Mouse (Mus musculus) embryonic stem cell, embryonic (primary cell): ENCODE measurements at regions not wholly inside any gene's neighbourhood (a gene's known extent, or its start where the extent isn't known, plus 50 kb on each side); places are given as distances from the start of the nearest gene placed in this dataset.

Experiments
- CTCF ChIA-PET, 4 experiments: fragments of 300-600 bp in 2 of 4; fragments of 350-600 bp in 2 of 4; sonication (Branson Sonifier 250); formaldehyde crosslinking; loops; one replicate each; lab custom pipeline; 2022; ENCODE audit warnings: inconsistent platforms in 2 of 4; lab: Charles Lee
- POLR2A ChIA-PET, 4 experiments: fragments of 300-600 bp in 2 of 4; fragments of 350-600 bp in 2 of 4; sonication (Branson Sonifier 250); formaldehyde crosslinking; loops; one replicate each; lab custom pipeline; 2022; ENCODE audit warnings: antibody characterized with exemption in 4 of 4, inconsistent platforms in 1 of 4; lab: Charles Lee

DNA sequence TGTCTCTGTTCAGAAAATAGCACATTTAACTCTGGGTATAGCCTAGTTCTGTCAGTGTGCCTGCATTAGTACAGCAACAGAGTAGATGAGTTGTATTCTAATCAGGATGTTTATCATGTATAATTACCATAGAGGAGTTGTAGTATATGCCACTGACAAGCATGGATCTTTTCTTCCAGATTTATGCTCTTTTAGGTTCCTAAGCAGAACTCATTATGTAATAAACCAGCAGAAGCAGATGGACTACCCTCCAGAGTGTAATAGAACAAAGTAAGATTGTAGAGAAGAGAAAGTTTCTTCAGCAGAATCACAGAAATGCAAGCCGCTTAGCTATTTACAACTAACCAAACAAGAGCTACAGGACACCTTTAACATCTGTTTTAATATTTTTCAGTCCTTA lies 517.2 kb upstream of the Epha5 start:
- ChIA-PET POLR2A (no interaction called here), CTCF (no interaction called here)

DNA sequence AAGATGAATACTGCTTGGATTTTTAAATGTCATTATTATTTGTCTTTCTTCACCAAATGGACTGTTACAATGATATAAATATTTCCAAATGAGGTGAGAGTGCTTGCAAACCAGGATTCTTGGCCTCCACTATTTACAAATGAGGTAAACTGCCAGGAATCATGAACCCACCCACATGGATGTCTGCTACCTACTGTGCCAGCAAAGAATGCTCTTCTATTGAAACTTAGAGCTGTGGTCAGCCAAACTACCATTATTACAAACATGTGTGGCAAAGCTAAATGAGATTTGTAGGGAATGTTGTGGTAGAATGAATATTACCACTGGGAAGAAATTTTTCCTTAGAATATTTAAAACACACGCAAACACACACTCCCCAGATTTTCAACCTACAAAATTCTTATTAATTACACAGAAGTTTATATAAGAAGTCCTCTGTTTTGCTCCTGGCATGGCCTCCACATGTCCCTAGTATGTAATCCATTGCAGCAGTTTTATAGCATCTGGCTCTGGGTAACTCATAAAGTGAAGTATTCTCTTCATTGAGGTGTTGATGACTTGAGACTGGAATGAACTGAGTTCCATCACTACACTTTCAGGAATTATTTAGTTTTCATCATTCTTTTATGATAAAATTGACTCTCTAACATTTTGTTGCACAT lies 500.6 kb upstream of the Epha5 start:
- ChIA-PET POLR2A (interaction anchor here in 2 of 4 experiments (0.7 to 0.9 kb wide), 2 partner anchors 46 to 963 kb away, joined by 4 to 5 read pairs; no protein-coding TSS in a partner anchor), CTCF (no interaction called here)

DNA sequence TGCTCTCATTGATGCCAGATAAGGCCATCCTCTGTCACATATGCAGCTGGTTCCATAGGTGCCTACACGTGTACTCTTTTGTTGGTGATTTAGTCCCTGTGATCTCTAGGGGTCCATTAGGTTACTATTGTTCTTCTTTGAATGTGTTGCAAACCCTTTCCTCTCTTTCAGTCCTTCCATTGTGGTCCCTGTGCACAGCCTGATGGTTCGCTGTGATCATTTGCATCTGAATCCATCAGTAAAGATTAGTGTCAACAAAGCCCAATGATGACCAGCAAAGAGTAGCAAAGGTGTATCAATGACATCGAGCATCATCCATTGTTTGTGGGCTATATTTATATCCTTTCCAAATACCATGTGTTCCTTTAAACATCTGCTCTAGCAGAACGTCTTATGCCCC lies 484.5 kb upstream of the Epha5 start:
- CTCF ChIA-PET: no interaction called here
- POLR2A ChIA-PET: no interaction called here

DNA sequence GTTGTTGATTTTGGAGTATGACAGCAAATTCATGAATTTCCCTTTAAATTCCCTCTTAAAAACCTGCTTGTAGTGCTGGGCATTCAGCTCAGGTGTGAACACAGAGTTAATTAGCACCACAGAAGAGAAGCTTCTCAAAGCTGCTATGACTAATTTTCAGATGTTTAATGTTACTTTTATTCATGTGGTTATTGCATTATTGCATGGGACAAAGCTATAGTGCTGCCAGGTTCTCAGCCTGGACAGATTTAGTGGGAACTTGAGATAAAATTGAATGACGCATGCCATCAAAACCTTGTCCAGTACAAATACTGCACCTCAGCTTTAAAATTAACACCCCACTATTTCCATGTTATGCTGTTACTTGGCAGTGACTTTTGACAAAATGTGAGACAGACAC lies 480.4 kb upstream of the Epha5 start:
- CTCF ChIA-PET: no interaction called here
- POLR2A ChIA-PET: no interaction called here

DNA sequence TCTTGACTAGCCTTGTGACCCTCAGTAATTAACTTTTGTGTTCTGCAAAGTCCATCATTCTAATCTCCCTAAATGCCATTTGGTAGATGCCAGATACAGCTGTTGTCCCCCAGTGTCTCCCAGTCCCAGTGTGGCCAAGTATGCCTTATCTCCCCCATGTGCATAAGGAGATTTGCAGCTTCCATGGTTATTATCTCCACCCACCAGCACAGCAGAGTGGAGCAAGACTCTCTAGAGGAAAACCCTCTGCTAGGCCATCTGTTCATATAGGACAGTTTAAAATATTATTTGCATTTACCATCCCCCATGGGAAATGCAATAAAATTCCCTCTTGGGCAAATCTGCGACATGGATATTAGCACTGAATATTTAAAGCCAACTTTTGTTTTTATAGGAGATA lies 436.4 kb upstream of the Epha5 start:
- ChIA-PET CTCF (no interaction called here), POLR2A (interaction anchor here in 1 of 4 experiments (0.6 kb wide), 1 partner anchor 438 kb away, joined by 3 read pairs; no protein-coding TSS in a partner anchor)

DNA sequence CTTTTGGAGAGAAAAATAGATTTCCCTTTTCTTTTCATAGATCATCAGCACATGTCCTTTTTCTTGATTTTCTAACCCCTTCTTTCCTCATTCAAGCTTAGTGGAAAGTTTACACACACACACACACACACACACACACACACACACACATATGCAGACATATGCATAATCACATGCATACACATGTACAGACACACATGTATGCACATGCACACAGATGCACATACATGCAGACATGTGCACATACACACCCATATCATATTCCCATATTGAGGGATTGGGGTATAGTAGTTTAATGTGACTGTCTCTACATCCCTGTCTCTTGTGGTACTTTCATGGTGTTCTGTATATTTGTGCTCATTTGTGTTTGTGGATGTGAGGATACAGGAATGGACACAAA lies 432.0 kb upstream of the Epha5 start:
- ChIA-PET CTCF (no interaction called here), POLR2A (no interaction called here)

DNA sequence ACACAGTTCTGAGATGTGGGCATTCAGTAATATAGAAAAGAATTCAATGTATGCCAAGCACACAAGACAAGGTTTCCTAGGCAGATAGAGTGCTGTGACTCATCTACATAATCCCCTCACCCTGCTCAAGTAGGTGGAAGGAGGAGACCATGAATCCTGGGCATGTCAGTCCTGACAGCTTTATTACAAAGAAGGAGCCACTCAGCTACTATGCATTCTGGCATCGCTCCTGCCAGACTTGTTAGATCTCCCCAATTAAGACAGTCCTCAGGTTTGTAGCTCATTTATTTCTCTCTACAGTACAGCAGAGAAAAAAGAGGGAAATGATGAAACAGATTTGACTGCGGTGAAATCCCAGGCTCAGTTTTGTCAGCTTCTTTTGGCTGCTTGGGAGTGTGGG lies 431.6 kb upstream of the Epha5 start:
- POLR2A ChIA-PET: no interaction called here
- CTCF ChIA-PET: no interaction called here

DNA sequence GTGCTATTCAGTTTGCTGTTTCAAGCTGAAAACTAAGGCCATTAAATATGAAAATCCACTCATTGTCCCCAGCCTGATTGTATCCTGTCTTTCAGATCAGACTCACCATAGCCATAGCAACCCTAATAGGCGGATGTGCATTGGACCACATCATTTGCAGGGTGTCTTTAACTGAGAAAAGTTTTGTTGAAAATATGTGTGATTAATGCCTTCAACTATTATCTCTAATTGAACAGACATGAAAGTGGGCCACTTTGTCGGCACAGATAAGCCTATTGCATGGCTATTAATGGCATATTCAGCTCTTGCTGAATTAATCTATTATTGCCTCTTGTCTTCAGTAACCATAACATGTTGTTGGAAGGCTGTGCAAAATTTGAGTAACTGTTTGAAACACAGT lies 394.3 kb upstream of the Epha5 start:
- ChIA-PET POLR2A (no interaction called here), CTCF (no interaction called here)

DNA sequence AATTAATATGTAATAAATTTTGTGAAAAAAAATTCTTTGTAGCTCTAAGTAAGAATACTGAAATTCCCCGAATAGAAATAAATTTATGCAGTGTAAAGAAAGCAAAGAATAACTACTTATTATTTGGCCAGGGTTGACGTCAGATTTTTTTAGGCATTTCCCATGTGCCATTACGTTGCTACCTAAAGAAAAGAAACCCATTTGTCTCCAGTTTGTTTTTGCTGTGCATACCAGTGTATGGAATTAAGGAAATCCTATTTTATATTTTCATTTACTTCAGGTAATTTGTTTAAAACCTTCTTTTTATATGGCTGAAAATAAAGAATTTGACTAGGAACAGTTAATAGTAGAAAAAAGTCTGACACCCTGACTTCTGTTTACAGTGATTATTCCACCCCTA lies 393.7 kb upstream of the Epha5 start:
- ChIA-PET CTCF (no interaction called here), POLR2A (no interaction called here)

DNA sequence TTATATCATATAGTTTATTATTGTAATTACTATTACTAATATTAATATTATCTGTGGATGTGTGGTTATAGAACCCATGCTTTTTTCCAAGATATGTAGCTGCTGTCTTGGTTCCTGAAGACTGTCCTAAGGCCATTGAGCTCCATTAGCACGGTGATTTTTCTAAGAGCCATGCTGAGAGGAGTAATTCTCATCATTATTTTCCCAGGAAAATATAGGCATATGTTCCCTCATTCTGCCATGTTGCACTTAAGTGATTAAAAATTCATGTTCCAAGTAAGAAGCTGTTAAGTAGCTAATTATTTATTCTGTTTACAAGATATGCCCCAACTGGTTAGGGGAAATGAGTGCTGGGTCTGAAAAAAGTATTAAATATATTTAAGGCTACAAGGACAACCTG lies 345.4 kb upstream of the Epha5 start:
- CTCF ChIA-PET: no interaction called here
- POLR2A ChIA-PET: no interaction called here

DNA sequence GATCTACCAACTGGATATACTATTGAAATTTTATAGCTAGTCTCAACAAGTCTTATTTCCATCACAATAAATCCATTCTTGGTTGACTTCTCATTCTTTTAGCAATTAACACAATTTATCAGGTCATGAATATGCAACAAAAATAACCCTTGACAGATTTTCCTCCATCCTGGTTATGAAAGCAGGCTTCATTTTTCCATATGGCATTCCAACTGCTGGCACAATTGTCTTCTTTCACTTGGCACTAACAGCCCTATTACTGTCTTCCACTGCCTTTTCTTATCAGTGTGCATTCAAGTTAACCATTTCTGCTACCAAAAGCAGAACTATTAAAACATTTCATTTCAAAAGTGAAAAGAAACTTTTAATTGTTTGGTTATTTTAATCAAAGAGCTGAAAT lies 334.9 kb upstream of the Epha5 start:
- POLR2A ChIA-PET: no interaction called here
- CTCF ChIA-PET: no interaction called here

DNA sequence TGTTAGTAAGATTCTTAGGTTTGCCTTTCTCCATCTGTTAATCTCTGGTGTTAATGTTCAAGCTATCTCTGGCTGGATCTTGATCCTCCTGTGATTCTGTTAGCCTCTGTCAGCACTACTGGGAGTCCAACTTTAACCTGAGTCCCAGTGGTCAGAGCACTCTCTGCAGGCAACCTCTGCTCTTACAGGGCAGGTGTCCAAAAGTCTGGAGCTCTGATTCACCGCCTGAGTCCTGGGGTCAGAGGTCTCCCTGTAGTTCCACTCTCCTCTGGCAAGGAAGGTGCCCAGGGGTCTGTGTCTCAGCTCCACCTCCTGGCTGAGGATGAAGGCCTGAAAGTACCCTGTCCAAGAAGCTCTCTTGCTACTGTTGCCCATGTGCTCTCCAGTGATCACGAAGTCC lies 288.3 kb upstream of the Epha5 start:
- POLR2A ChIA-PET: interaction anchor here in 1 of 4 experiments (0.6 kb wide), 1 partner anchor 72 kb away, joined by 3 read pairs; no protein-coding TSS in a partner anchor
- CTCF ChIA-PET: no interaction called here

DNA sequence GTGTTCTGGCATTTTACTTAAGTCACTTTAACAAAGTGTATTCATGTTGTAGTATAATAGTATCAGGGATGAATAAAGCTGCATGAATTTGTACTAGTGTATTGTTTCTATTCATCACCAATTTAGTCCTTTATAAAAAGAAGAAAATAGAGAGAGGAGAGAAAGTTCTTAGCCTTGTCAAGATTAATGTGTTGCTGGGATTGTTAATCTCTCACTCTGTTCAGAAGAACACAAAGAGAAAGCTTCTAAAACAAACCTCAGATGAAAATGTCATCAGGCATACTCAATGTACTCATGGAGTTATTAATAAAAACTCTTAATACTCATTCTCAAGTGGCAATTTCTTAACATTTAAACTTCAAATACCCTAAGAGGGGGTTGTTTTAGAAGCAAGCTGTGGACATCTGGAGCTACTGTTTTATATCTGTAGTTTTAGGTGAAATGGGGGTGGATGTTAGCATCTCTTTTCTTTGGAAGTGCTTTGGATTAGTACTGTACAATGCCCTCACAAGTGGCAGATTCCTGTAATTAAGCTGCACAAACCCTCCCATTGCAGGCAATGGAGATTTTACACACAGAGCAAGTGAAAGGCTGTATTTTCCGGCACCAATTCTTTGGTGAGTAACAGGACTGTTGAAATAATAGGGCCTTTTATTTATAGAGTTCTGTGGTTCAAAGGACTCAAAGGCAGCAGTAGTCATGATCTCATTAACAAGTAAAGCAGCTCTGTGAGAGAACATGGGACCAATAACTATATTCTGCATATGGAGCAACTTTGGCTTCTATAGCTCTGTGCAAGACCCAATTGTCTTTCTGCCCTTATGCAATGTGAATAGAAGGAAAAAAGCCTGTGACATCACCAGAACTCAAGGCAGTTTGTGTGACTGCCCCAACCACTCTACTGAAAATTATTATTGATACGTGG lies 273.4 kb upstream of the Epha5 start:
- ChIA-PET POLR2A (no interaction called here), CTCF (no interaction called here)

DNA sequence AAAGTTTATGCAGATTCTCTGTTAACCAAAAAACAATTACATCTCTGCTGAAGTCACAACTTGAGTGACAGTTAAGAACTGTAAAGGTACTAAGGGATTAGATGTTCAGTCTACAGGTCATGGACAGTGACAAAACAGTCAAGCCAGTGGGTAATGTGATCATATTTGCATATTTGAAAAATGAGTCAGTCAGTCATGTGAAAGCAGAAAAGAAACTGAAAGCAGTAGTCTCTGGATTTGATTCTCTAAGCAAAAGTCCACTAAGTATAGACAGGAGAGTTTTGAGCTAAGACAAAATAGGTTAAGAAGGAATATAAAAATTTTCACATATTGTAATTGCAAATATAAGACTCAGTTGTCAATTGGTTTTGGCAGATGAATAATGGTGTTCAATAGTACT lies 270.4 kb upstream of the Epha5 start:
- CTCF ChIA-PET: no interaction called here

DNA sequence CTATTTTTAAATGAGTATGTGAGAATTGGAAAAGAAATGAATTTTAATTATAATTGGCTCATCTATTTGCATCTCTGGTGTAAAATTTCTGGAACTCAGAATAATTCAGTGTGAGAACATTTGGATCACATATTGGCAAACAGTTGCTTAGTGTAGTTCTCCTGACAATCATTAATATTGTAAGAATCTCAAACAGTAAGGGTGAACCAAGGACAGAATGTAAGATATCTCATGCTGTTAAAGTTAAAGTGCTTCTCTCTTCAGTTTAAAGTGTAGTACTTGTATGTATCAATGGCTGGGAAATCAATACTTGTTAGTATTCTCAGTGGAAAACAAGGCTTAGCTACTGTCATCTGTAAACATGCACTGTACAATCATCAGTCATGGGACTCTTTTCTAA lies 238.0 kb upstream of the Epha5 start:
- ChIA-PET CTCF (no interaction called here), POLR2A (no interaction called here)

More for the DNA sequence above, 270.4 kb upstream of the Epha5 start:
- POLR2A ChIA-PET: no interaction called here

DNA sequence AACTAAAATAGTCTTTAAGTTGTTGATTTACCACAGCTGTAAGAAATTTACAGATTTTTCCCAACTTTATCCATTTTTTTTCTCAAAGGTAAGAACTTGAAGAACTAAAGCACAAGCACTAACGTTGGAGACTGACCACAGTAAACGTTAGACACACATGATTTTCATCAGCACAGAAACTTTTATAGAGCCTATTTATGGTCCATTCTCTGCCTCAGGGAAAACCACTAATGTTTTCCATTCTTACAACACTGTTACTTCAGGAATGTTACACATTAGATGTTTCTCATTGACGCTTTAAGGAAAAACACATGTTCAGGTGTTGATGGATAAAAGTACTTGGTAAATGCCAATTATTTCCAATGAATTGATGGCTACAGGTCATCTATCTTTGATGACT lies 218.3 kb upstream of the Epha5 start:
- ChIA-PET POLR2A (no interaction called here), CTCF (no interaction called here)

DNA sequence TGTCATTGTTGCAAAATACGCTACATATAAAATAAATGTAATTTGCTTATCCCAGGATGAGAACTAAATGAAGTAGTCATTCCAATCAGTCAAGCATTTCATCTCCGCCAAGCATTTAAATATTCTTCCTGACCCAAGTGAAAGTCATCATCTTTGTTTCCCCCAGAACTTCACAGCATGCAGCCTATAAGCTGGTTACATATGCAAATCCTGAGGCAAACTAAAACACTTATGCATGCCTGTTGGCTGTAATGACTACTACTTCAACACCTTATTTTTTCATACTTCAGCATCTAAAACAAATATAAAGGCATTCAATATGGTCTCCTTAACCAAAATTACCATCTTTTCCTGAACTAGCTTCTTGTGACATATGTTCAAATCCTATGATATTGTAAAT lies 215.7 kb upstream of the Epha5 start:
- CTCF ChIA-PET: no interaction called here
- POLR2A ChIA-PET: no interaction called here

DNA sequence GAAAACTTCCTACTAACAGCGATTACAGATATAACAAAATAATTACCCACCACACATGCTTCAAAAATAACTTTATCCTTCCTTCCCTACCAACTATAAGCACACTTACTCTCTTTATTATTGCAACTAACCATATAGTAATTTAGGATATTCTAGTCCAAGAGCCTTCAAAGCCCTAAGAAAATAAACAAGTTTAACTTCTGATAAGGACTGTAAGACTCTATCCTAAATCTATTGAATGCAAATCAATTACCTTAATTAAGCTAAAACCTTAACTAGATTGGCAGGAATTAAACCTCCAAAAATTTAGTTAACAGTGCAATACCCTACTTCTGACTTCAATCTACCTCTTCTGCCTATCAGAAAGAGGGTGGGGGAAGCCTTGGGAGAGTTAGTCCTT lies 201.0 kb upstream of the Epha5 start:
- POLR2A ChIA-PET: no interaction called here
- CTCF ChIA-PET: no interaction called here

DNA sequence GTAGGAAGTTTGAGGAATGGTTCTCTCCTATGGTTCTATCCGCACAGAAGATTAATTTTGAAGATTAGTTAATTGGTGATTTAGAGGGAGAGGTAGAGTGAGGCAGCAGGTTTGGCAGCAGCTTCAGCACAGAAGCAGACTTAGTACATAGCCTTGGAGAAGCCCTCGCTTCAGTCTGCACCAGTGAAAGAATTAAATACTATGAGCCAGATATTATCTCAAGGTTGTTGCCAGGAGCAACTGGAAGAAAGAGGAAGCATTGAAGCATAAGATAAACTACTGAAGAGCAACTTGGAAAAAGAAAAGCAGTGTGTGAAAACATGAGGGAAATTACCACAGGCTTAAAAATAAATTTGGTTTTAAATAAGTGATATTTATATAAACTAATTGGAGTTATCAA lies 191.5 kb upstream of the Epha5 start:
- CTCF ChIA-PET: no interaction called here
- POLR2A ChIA-PET: no interaction called here

DNA sequence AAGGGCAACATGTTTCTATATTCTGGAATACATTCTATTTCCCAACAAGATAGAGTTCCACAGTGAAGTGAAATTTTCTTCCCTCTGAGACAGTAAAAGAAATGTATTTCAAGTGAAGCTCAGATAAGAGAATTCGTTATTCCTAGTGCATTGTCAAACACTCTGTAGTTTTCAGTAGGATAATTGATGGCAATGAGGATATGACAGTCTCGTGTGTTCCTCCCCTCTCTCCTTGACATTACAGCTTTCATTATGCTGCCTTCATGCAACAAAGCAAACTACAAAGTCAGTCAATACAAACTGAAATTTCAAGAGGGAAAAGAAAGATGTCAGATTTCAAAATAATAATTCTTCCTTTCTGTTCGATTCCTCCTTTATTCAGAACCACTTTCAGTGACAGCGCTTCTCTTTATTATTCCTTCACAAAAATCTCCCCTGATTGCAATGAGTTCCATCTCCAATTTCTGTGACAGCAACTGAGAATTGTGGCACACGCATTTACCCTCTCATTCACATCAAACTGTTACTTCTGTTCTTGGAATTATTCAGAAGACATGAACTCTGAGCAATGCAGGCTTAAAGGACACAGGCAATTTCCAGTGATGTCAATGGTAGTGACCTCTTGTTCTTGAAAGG lies 148.2 kb upstream of the Epha5 start:
- POLR2A ChIA-PET: no interaction called here
- CTCF ChIA-PET: no interaction called here
